Mouse (Mus musculus): ENCODE measurements around the gene Atp2a2. TPM values are rescaled to one million over a fixed set of nuclear protein-coding genes. Genes with fewer than 3 reads are reported as not detected.

Atp2a2 gene
- total and polyA plus RNA-seq, 3 experiments, result 61.6 to 158 (median 80.9) TPM

- Histone ChIP-seq H3K79me2 (replicated peaks; ENCODE audit: control insufficient read depth, extremely low read depth, insufficient read depth, poor library complexity, severe bottlenecking) (no peaks in the 10 kb centered on the region), H3K4me1 (ENCODE audit: control insufficient read depth in 1 of 2, insufficient read depth in 2 of 2) (peaks cover 0 to 7% of the 10 kb centered on the region in 2 experiments; a peak in 1 of 4 replicates), H3K4me2 (ENCODE audit: insufficient read depth, low read depth, poor library complexity, severe bottlenecking) (no peak overlapping the region), H3K4me3 (replicated peaks in 1 of 3; ENCODE audit: low read depth in 2 of 3, low read length in 2 of 3, poor library complexity in 1 of 3) (no peak overlapping the region), H3K9me3 (replicated peaks; ENCODE audit: low read length) (no peaks in the 10 kb centered on the region), H3K27ac (ENCODE audit: insufficient read depth, low read depth) (no peak overlapping the region), H3K36me3 (replicated peaks in 1 of 2; ENCODE audit: control insufficient read depth in 1 of 2, insufficient read depth in 1 of 2, low read length in 1 of 2) (peaks cover 62 to 91% of the 10 kb centered on the region in 2 experiments), H3K9ac (ENCODE audit: insufficient read depth, low read depth) (no peak overlapping the region), H3K27me3 (replicated peaks) (no peaks in the 10 kb centered on the region)
- in situ Hi-C loops (cut with MboI; ENCODE audit: low pct_ligation_motif_present, low pct_unique_long_range_greater_than_20kb, low sequenced_read_pairs), result no loop called here
- dilution Hi-C loops (cut with MboI; ENCODE audit: extremely low pct_ligation_motif_present, extremely low pct_unique_long_range_greater_than_20kb, low sequenced_read_pairs), result no loop called here
- no peak for DNase-seq (ENCODE audit: extremely low read depth)
- TF ChIP-seq POLR2AphosphoS2 (IDR thresholded peaks at IDR 0.05; ENCODE audit: low read depth, low read length) (no peak), MEF2A (IDR thresholded peaks at IDR 0.05; ENCODE audit: borderline replicate concordance, low read depth, low read length) (no peak), MAZ (IDR thresholded peaks at IDR 0.05; ENCODE audit: low read depth, low read length) (no peak), USF2 (conservative IDR thresholded peaks at IDR 0.05; ENCODE audit: low read depth, low read length) (no peak), ZC3H11A (IDR thresholded peaks at IDR 0.05; ENCODE audit: low read depth, low read length) (no peak), GABPA (IDR thresholded peaks at IDR 0.05; ENCODE audit: insufficient replicate concordance, low read depth, low read length) (no peak), UBTF (IDR thresholded peaks at IDR 0.05; ENCODE audit: low read depth, low read length) (no peak), BHLHE40 (IDR thresholded peaks at IDR 0.05; ENCODE audit: low read depth, low read length) (no peak), RAD21 (IDR thresholded peaks at IDR 0.05; ENCODE audit: low read depth, low read length) (no peak), CHD1 (IDR thresholded peaks at IDR 0.05; ENCODE audit: low read depth, low read length) (no peak), ETS1 (conservative IDR thresholded peaks at IDR 0.05; ENCODE audit: low read depth, low read length) (no peak), ZKSCAN1 (IDR thresholded peaks at IDR 0.05; ENCODE audit: borderline replicate concordance, low read depth, low read length) (no peak), MAFK (IDR thresholded peaks at IDR 0.05; ENCODE audit: insufficient replicate concordance, low read length) (no peak)
Observed at GRCm38 (mm10) chr5:122444492-122444891, 57.5 kb downstream of the Atp2a2 start.

DNA sequence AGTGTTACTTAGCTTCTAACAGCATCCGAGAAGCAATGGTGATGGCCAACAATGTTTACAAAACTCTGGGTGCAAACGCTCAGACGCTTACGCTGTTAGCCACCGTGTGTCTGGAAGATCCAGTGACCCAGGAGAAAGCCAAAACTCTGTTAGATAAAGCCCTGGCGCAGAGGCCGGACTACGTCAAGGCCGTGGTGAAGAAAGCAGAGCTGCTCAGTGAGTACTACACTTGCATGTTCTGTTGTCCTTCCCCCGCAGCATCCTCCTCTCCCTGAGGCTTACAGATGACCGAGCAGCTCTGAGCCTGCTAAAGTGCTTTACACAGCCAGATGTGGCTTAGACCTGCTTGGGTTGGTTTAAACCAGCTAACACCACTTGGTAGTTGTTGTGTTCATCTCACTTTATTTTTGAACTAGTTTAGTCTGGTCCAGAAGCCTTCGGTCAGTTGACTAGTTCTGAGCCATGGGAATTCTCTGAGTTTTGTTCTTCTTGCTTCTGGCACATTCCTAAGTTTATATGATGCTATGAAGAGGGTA is 61.9 kb downstream of the Atp2a2 start:
- in situ Hi-C loops (cut with MboI; ENCODE audit: low pct_ligation_motif_present, low pct_unique_long_range_greater_than_20kb, low sequenced_read_pairs) (no loop called here), dilution Hi-C loops (cut with MboI; ENCODE audit: extremely low pct_ligation_motif_present, extremely low pct_unique_long_range_greater_than_20kb, low sequenced_read_pairs) (no loop called here)
- peaks cover 89 to 98% of the 10 kb centered on the region in 2 experiments for H3K36me3 ChIP-seq (replicated peaks in 1 of 2; ENCODE audit: control insufficient read depth in 1 of 2, insufficient read depth in 1 of 2, low read length in 1 of 2)
- no peak overlapping the region for H3K4me2 ChIP-seq (ENCODE audit: insufficient read depth, low read depth, poor library complexity, severe bottlenecking)
- H3K4me3 ChIP-seq (replicated peaks in 1 of 3; ENCODE audit: low read depth in 2 of 3, low read length in 2 of 3, poor library complexity in 1 of 3), result no peak overlapping the region
- no peaks in the 10 kb centered on the region for H3K4me1 ChIP-seq (ENCODE audit: control insufficient read depth in 1 of 2, insufficient read depth in 2 of 2)
- no peaks in the 10 kb centered on the region for H3K9me3 ChIP-seq (replicated peaks; ENCODE audit: low read length)
- TF ChIP-seq ZC3H11A (IDR thresholded peaks at IDR 0.05; ENCODE audit: low read depth, low read length) (no peak), RAD21 (IDR thresholded peaks at IDR 0.05; ENCODE audit: low read depth, low read length) (no peak), POLR2A (IDR thresholded peaks at IDR 0.05; ENCODE audit: low read depth, low read length) (no peak), MAFK (IDR thresholded peaks at IDR 0.05; ENCODE audit: insufficient replicate concordance, low read length) (no peak), POLR2AphosphoS2 (IDR thresholded peaks at IDR 0.05; ENCODE audit: low read depth, low read length) (no peak), JUN (IDR thresholded peaks at IDR 0.05; ENCODE audit: insufficient read depth, low read depth, low read length) (no peak)
- H3K27me3 ChIP-seq (replicated peaks), result no peaks in the 10 kb centered on the region
- no peak for DNase-seq (ENCODE audit: extremely low read depth)
- H3K27ac ChIP-seq (ENCODE audit: insufficient read depth, low read depth), result no peak overlapping the region
- H3K9ac ChIP-seq (ENCODE audit: insufficient read depth, low read depth), result no peak overlapping the region
- H3K79me2 ChIP-seq (replicated peaks; ENCODE audit: control insufficient read depth, extremely low read depth, insufficient read depth, poor library complexity, severe bottlenecking), result no peaks in the 10 kb centered on the region

All from CH12.LX (cell line).